Mouse (Mus musculus): ENCODE data around the gene Crabp1. TPM values are rescaled to one million over a fixed set of nuclear protein-coding genes. Genes with fewer than 3 reads are reported as not detected.

Gene Crabp1
- polyA plus RNA-seq, 1 experiment from 2014 or later = 719 TPM

- Histone ChIP-seq H3K27ac (ENCODE audit: low read depth, low read length) (no peak overlapping the region), H3K9ac (ENCODE audit: low read length) (no peak overlapping the region; the same call in none of the 2 replicates)
- 23% methylated on average over 11 of the region's 11 CpGs for WGBS
Observed at GRCm38 (mm10) chr9:54734639-54735252, 29.8 kb upstream of the Crabp1 start.

GRCm38 (mm10) chr9:54736284-54736701 is 28.3 kb upstream of the Crabp1 start:
- ATAC-seq (ENCODE audit: insufficient read depth, low FRiP score, low TSS enrichment) = no peak
- Histone ChIP-seq H3K4me3 (ENCODE audit: low read depth, low read length) (no peak overlapping the region), H3K36me3 (ENCODE audit: control insufficient read depth, insufficient read depth, low read length) (no peaks in the 10 kb centered on the region), H3K27me3 (ENCODE audit: control insufficient read depth, insufficient read depth, low read length) (no peaks in the 10 kb centered on the region), H3K9ac (ENCODE audit: low read length) (no peak overlapping the region), H3K27ac (ENCODE audit: low read depth, low read length) (no peak overlapping the region), H3K9me3 (ENCODE audit: control insufficient read depth, low read length) (no peaks in the 10 kb centered on the region), H3K4me2 (ENCODE audit: low read depth) (no peak overlapping the region), H3K4me1 (ENCODE audit: control insufficient read depth, insufficient read depth, low read length) (peaks cover 2% of the 10 kb centered on the region; the same call in 1 of the 2 replicates)
- peak; percentile 82 for DNase-seq (ENCODE audit: low spot score)
- 17% methylated on average over 9 of the region's 9 CpGs for WGBS

More at GRCm38 (mm10) chr9:54734639-54735252, 29.8 kb upstream of the Crabp1 start:
- Histone ChIP-seq H3K27me3 (ENCODE audit: control insufficient read depth, insufficient read depth, low read length) (no peaks in the 10 kb centered on the region), H3K4me3 (ENCODE audit: low read depth, low read length) (peak overlapping the region; percentile 54), H3K9me3 (ENCODE audit: control insufficient read depth, low read length) (no peaks in the 10 kb centered on the region), H3K36me3 (ENCODE audit: control insufficient read depth, insufficient read depth, low read length) (no peaks in the 10 kb centered on the region), H3K4me1 (ENCODE audit: control insufficient read depth, insufficient read depth, low read length) (0 out of 2 replicates have a peak, but pooled peaks cover 2% of the 10 kb centered on the region), H3K4me2 (ENCODE audit: low read depth) (peak overlapping the region; percentile 57)
- DNase-seq (ENCODE audit: low spot score) (no peak), ATAC-seq (ENCODE audit: insufficient read depth, low FRiP score, low TSS enrichment) (no peak)

- ATAC-seq (ENCODE audit: insufficient read depth, low FRiP score, low TSS enrichment) (no peak), DNase-seq (ENCODE audit: low spot score) (peak; percentile 78)
- H3K27me3 ChIP-seq (ENCODE audit: control insufficient read depth, insufficient read depth, low read length) = peaks cover 3% of the 10 kb centered on the region; the same call in 1 of the 2 replicates
- 24% methylated on average over 3 of the region's 3 CpGs for WGBS
- H3K36me3 ChIP-seq (ENCODE audit: control insufficient read depth, insufficient read depth, low read length) = no peaks in the 10 kb centered on the region
- H3K9ac ChIP-seq (ENCODE audit: low read length) = no peak overlapping the region
- H3K27ac ChIP-seq (ENCODE audit: low read depth, low read length) = no peak overlapping the region
- peaks cover 2% of the 10 kb centered on the region; the same call in 1 of the 2 replicates for H3K4me1 ChIP-seq (ENCODE audit: control insufficient read depth, insufficient read depth, low read length)
- H3K9me3 ChIP-seq (ENCODE audit: control insufficient read depth, low read length) = no peaks in the 10 kb centered on the region
- no peak overlapping the region for H3K4me3 ChIP-seq (ENCODE audit: low read depth, low read length)
- H3K4me2 ChIP-seq (ENCODE audit: low read depth) = no peak overlapping the region
Observed at GRCm38 (mm10) chr9:54738376-54738775, 26.2 kb upstream of the Crabp1 start.

- H3K4me2 ChIP-seq (ENCODE audit: low read depth) = no peak overlapping the region
- no peak overlapping the region for H3K4me3 ChIP-seq (ENCODE audit: low read depth, low read length)
- H3K27ac ChIP-seq (ENCODE audit: low read depth, low read length) = no peak overlapping the region
- ATAC-seq (ENCODE audit: insufficient read depth, low FRiP score, low TSS enrichment) (no peak), DNase-seq (ENCODE audit: low spot score) (no peak)
- no peaks in the 10 kb centered on the region for H3K9me3 ChIP-seq (ENCODE audit: control insufficient read depth, low read length)
- peaks cover 7% of the 10 kb centered on the region; the same call in 1 of the 2 replicates for H3K27me3 ChIP-seq (ENCODE audit: control insufficient read depth, insufficient read depth, low read length)
- 90% methylated on average over 4 of the region's 4 CpGs for WGBS
- no peaks in the 10 kb centered on the region for H3K36me3 ChIP-seq (ENCODE audit: control insufficient read depth, insufficient read depth, low read length)
- no peak overlapping the region for H3K9ac ChIP-seq (ENCODE audit: low read length)
- peaks cover 14% of the 10 kb centered on the region for H3K4me1 ChIP-seq (ENCODE audit: control insufficient read depth, insufficient read depth, low read length)
Observed at GRCm38 (mm10) chr9:54743891-54744290, 20.7 kb upstream of the Crabp1 start.

GRCm38 (mm10) chr9:54745740-54746370 is 18.7 kb upstream of the Crabp1 start:
- Histone ChIP-seq H3K4me2 (ENCODE audit: low read depth) (no peak overlapping the region), H3K27ac (ENCODE audit: low read depth, low read length) (peak overlapping the region; percentile 56), H3K36me3 (ENCODE audit: control insufficient read depth, insufficient read depth, low read length) (no peaks in the 10 kb centered on the region), H3K27me3 (ENCODE audit: control insufficient read depth, insufficient read depth, low read length) (peaks cover 7% of the 10 kb centered on the region; the same call in 1 of the 2 replicates), H3K4me3 (ENCODE audit: low read depth, low read length) (no peak overlapping the region), H3K4me1 (ENCODE audit: control insufficient read depth, insufficient read depth, low read length) (peaks cover 14% of the 10 kb centered on the region), H3K9me3 (ENCODE audit: control insufficient read depth, low read length) (no peaks in the 10 kb centered on the region), H3K9ac (ENCODE audit: low read length) (no peak overlapping the region)
- ATAC-seq (ENCODE audit: insufficient read depth, low FRiP score, low TSS enrichment) (peak; percentile 89), DNase-seq (ENCODE audit: low spot score) (peak; percentile 85)
- WGBS = 7% methylated on average over 13 of the region's 13 CpGs

GRCm38 (mm10) chr9:54750215-54750981 is 14.2 kb upstream of the Crabp1 start:
- no peak for DNase-seq (ENCODE audit: low spot score)
- H3K9me3 ChIP-seq (ENCODE audit: control insufficient read depth, low read length) = no peaks in the 10 kb centered on the region
- WGBS = 80% methylated on average over 7 of the region's 7 CpGs
- ATAC-seq (ENCODE audit: insufficient read depth, low FRiP score, low TSS enrichment) = no peak
- peaks cover 4% of the 10 kb centered on the region; the same call in 1 of the 2 replicates for H3K27me3 ChIP-seq (ENCODE audit: control insufficient read depth, insufficient read depth, low read length)
- H3K36me3 ChIP-seq (ENCODE audit: control insufficient read depth, insufficient read depth, low read length) = no peaks in the 10 kb centered on the region
- H3K27ac ChIP-seq (ENCODE audit: low read depth, low read length) = no peak overlapping the region
- no peak overlapping the region for H3K4me3 ChIP-seq (ENCODE audit: low read depth, low read length)
- H3K4me2 ChIP-seq (ENCODE audit: low read depth) = no peak overlapping the region
- peaks cover 33% of the 10 kb centered on the region for H3K4me1 ChIP-seq (ENCODE audit: control insufficient read depth, insufficient read depth, low read length)
- no peak overlapping the region for H3K9ac ChIP-seq (ENCODE audit: low read length)

GRCm38 (mm10) chr9:54751684-54752083 is 12.9 kb upstream of the Crabp1 start:
- Histone ChIP-seq H3K27me3 (ENCODE audit: control insufficient read depth, insufficient read depth, low read length) (peaks cover 4% of the 10 kb centered on the region; the same call in 1 of the 2 replicates), H3K36me3 (ENCODE audit: control insufficient read depth, insufficient read depth, low read length) (no peaks in the 10 kb centered on the region), H3K27ac (ENCODE audit: low read depth, low read length) (no peak overlapping the region), H3K4me2 (ENCODE audit: low read depth) (no peak overlapping the region), H3K4me1 (ENCODE audit: control insufficient read depth, insufficient read depth, low read length) (peaks cover 20% of the 10 kb centered on the region), H3K9ac (ENCODE audit: low read length) (no peak overlapping the region), H3K4me3 (ENCODE audit: low read depth, low read length) (no peak overlapping the region), H3K9me3 (ENCODE audit: control insufficient read depth, low read length) (no peaks in the 10 kb centered on the region)
- 73% methylated on average over 2 of the region's 2 CpGs for WGBS
- DNase-seq (ENCODE audit: low spot score) = no peak
- ATAC-seq (ENCODE audit: insufficient read depth, low FRiP score, low TSS enrichment) = no peak

- peak overlapping the region; percentile 2; the same call in 1 of the 2 replicates for H3K4me2 ChIP-seq (ENCODE audit: low read depth)
- WGBS = 5% methylated on average over 21 of the region's 21 CpGs
- H3K9me3 ChIP-seq (ENCODE audit: control insufficient read depth, low read length) = no peaks in the 10 kb centered on the region
- DNase-seq (ENCODE audit: low spot score) = peak; percentile 67
- peaks cover 4% of the 10 kb centered on the region; the same call in 1 of the 2 replicates for H3K27me3 ChIP-seq (ENCODE audit: control insufficient read depth, insufficient read depth, low read length)
- peak; percentile 67 for ATAC-seq (ENCODE audit: insufficient read depth, low FRiP score, low TSS enrichment)
- peaks cover 20% of the 10 kb centered on the region for H3K4me1 ChIP-seq (ENCODE audit: control insufficient read depth, insufficient read depth, low read length)
- H3K36me3 ChIP-seq (ENCODE audit: control insufficient read depth, insufficient read depth, low read length) = no peaks in the 10 kb centered on the region
- peak overlapping the region; percentile 39 for H3K27ac ChIP-seq (ENCODE audit: low read depth, low read length)
- H3K9ac ChIP-seq (ENCODE audit: low read length) = no peak overlapping the region
- no peak overlapping the region for H3K4me3 ChIP-seq (ENCODE audit: low read depth, low read length)
Observed at GRCm38 (mm10) chr9:54752201-54752943, 12.2 kb upstream of the Crabp1 start.

Data from neural tube, embryonic 11.5 days (tissue).